Mouse (Mus musculus) forebrain, postnatal 0 days (tissue): ENCODE data around the gene Cd82. TPM values are rescaled to one million over a fixed set of nuclear protein-coding genes. Genes with fewer than 3 reads are reported as not detected.

Experiments used
- ATAC-seq: fragments of 200-750 bp; cut with Nextera tagmentation; 2 replicates; pipeline ENCODE4 v1.8.0; 2017; ENCODE audit warnings: mild to moderate bottlenecking, moderate library complexity
- DNase-seq: peaks from one replicate; pipeline ENCODE4 v3.0.0-alpha.2; 2015
- H3K27ac ChIP-seq: fragments of 300-500 bp; sonication (generic); 2 replicates; pipeline ENCODE4 v1.5.1; 2014; ENCODE audit warnings: low read depth, mild to moderate bottlenecking, antibody characterized with exemption, low read length, moderate library complexity, mixed read lengths
- H3K27me3 ChIP-seq: fragments of 300-500 bp; sonication (generic); 2 replicates; pipeline ENCODE4 v1.6.1; 2014; ENCODE audit warnings: mild to moderate bottlenecking, low read length, mixed read lengths; ENCODE audit not compliant: insufficient read depth
- H3K36me3 ChIP-seq: fragments of 300-500 bp; sonication (generic); 2 replicates; pipeline ENCODE4 v1.6.1; 2014; ENCODE audit warnings: mild to moderate bottlenecking, moderate library complexity; ENCODE audit not compliant: insufficient read depth
- H3K4me1 ChIP-seq: fragments of 300-500 bp; sonication (generic); 2 replicates; pipeline ENCODE4 v1.6.1; 2014; ENCODE audit warnings: antibody characterized with exemption; ENCODE audit not compliant: insufficient read depth
- H3K4me2 ChIP-seq: fragments of 300-500 bp; sonication (generic); 2 replicates; pipeline ENCODE4 v1.6.1; 2014; ENCODE audit warnings: low read depth, mild to moderate bottlenecking, moderate library complexity
- H3K4me3 ChIP-seq: fragments of 300-500 bp; sonication (generic); 2 replicates; pipeline ENCODE4 v1.5.1; 2014; ENCODE audit warnings: low read depth, low read length, mixed read lengths
- H3K9ac ChIP-seq: fragments of 300-500 bp; sonication (generic); 2 replicates; pipeline ENCODE4 v1.6.1; 2014; ENCODE audit warnings: mild to moderate bottlenecking
- H3K9me3 ChIP-seq: fragments of 300-500 bp; sonication (generic); 2 replicates; pipeline ENCODE4 v1.6.1; 2016; ENCODE audit warnings: low read length
- CTCF ChIP-seq: sonication (generic); IDR thresholded peaks from 2 replicates; pipeline ENCODE4 v1.5.1; 2016; ENCODE audit warnings: antibody characterized with exemption, control low read depth, low read depth
- WGBS: fragments of 180-500 bp; shearing (Covaris S2); extraction: QIAGEN DNeasy Blood & Tissue Kit; methylation state at CpG from one replicate; pipeline ENCODE4 v1.1.7; 2014; 5-methylcytosine and 5-hydroxymethylcytosine counted together
- polyA plus RNA-seq: library from polyadenylated mRNA; unstranded; fragments of >200 nt; fragmentation: Nextera tagmentation; extraction: Ambion mirVana; gene quantifications from 2 replicates; pipeline ENCODE4 v1.2.1, GENCODE M21; 2015
- total RNA-seq: library from RNA; depleted of rRNA; stranded (reverse); fragments of >200 nt; gene quantifications from 2 replicates; pipeline ENCODE4 v1.2.3, GENCODE M21; 2014

Gene Cd82
- total and polyA plus RNA-seq, 2 experiments from 2014 or later = 9.7 to 20.7 TPM

GRCm38 (mm10) chr2:93433543-93433942, 29.4 kb downstream of the Cd82 start:
- no peaks in the 10 kb centered on the region for H3K27me3 ChIP-seq
- no peak overlapping the region for H3K4me3 ChIP-seq
- TF ChIP-seq CTCF = no peak
- H3K9me3 ChIP-seq = no peaks in the 10 kb centered on the region
- H3K27ac ChIP-seq = no peak overlapping the region
- ATAC-seq (no peak), DNase-seq (no peak)
- H3K36me3 ChIP-seq = no peaks in the 10 kb centered on the region
- 71% methylated on average over 5 of the region's 5 CpGs for WGBS
- H3K9ac ChIP-seq = no peak overlapping the region
- H3K4me1 ChIP-seq = no peaks in the 10 kb centered on the region
- no peak overlapping the region for H3K4me2 ChIP-seq

GRCm38 (mm10) chr2:93432600-93433389, 30.1 kb downstream of the Cd82 start:
- Histone ChIP-seq H3K27ac (no peak overlapping the region), H3K4me1 (no peaks in the 10 kb centered on the region), H3K27me3 (no peaks in the 10 kb centered on the region), H3K9me3 (no peaks in the 10 kb centered on the region), H3K36me3 (no peaks in the 10 kb centered on the region), H3K4me2 (no peak overlapping the region), H3K4me3 (no peak overlapping the region), H3K9ac (no peak overlapping the region)
- no peak for ATAC-seq
- WGBS = 85% methylated on average over 6 of the region's 6 CpGs
- DNase-seq = no peak
- TF ChIP-seq CTCF = no peak

DNA sequence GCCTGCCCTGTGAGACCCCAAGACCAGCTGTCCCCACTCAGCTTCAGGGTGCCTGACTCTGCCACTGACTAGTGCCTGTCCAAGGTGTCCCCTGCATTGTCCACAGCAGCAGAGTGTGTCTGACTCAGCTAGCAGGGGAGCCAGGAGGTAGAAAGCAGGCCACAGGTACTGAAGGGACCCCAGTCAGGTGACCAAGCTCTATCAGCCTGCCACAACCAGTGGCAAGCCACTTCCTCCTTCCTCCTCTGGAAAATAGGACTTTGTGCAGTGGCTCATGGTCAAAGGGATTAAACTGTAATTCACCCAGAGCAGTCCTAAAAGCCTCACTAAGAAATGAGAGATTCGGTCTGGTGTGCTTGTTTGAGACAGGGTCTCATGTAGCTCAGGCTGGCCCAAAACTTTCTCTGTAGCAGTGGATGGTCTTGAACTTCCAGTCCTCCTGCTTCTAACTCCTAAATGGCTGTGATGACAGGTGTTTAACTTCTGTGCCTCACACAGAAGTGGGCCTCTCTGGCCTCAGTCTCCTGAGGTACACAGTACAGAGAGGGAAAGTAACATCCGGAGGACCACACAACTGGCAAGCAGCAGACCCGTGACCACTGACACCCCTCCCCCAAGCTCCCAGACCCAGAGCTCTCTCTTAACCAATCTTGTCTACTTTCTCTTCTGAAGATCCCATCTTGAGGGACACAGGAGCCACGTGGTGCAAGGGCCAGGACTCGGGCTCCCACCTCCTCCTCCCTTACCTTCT, 31.2 kb downstream of the Cd82 start:
- WGBS = 83% methylated on average over 5 of the region's 5 CpGs

DNA sequence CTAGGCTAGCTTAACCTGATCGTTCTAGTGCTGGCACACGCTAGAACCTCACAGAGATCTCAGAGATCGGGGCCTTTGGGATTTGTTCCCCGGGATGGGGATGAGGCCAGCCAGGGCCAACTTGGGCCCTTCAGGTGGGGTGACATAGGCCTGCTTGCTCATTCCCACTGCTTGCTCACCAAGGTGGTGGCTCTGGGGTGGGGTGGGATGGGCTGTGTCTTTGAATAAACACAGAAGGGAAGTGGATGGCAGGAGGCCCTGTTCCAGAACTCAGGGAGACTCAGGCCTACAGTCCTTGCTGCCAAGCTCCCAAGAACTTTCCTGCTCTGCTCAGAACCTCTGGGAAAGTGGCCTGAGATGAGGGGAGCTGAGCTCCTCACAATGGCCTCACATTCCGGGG, 31.9 kb downstream of the Cd82 start:
- no peaks in the 10 kb centered on the region for H3K4me1 ChIP-seq
- no peaks in the 10 kb centered on the region for H3K36me3 ChIP-seq
- no peaks in the 10 kb centered on the region for H3K27me3 ChIP-seq
- no peak for ATAC-seq
- WGBS = 78% methylated on average over 5 of the region's 5 CpGs
- no peak for DNase-seq
- H3K9ac ChIP-seq = no peak overlapping the region
- no peak overlapping the region for H3K4me3 ChIP-seq
- TF ChIP-seq CTCF = no peak
- no peak overlapping the region for H3K27ac ChIP-seq
- no peak overlapping the region for H3K4me2 ChIP-seq
- H3K9me3 ChIP-seq = no peaks in the 10 kb centered on the region

More for the DNA sequence above, 31.2 kb downstream of the Cd82 start:
- H3K9ac ChIP-seq = no peak overlapping the region
- H3K4me3 ChIP-seq = no peak overlapping the region
- ATAC-seq (no peak), DNase-seq (no peak)
- no peak for TF ChIP-seq CTCF
- H3K27ac ChIP-seq = no peak overlapping the region
- H3K9me3 ChIP-seq = no peaks in the 10 kb centered on the region
- H3K27me3 ChIP-seq = no peaks in the 10 kb centered on the region
- H3K4me1 ChIP-seq = no peaks in the 10 kb centered on the region
- H3K4me2 ChIP-seq = no peak overlapping the region
- H3K36me3 ChIP-seq = no peaks in the 10 kb centered on the region

GRCm38 (mm10) chr2:93428004-93428531, 34.9 kb downstream of the Cd82 start:
- TF ChIP-seq CTCF = no peak
- Histone ChIP-seq H3K9ac (no peak overlapping the region), H3K27ac (no peak overlapping the region), H3K4me3 (no peak overlapping the region), H3K9me3 (no peaks in the 10 kb centered on the region), H3K4me1 (no peaks in the 10 kb centered on the region), H3K36me3 (no peaks in the 10 kb centered on the region), H3K27me3 (no peaks in the 10 kb centered on the region), H3K4me2 (no peak overlapping the region)
- no peak for ATAC-seq
- DNase-seq = no peak
- WGBS = 76% methylated on average over 11 of the region's 11 CpGs

DNA sequence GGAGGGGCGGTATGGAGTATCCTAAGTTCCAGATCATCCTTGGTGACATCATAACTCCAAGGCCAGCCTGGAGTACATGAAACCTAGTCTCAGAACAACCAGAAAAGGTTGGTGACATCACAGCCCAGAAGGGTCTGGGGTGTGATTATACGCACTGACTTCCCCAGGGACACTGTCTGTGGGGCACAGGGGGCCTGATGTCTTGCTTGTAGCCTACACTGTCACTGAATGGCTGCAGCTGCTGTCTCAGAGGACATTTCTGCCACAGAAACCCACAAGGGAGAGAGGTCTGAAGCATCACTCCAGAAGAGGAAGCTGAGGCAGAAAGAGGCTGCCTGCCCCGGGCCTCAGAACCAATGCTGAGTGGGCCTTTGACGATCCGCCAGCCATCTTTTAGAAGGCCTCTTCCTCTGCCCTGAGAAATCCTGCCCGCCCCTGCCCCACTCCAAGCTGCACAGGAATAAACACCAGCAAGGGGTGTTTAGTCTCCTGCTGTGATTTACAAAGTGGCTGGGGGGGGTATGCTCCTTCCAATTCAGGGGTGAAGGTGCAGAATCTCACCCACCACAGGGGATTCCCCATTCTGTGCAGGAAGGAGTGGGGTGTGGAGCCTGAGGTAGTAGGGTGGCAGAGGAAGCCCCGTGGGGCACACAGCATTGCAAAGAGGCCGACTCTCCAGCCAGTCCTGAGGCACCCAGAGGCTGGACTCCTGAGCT, 35.8 kb downstream of the Cd82 start:
- Histone ChIP-seq H3K27me3 (no peaks in the 10 kb centered on the region), H3K4me3 (no peak overlapping the region), H3K9me3 (no peaks in the 10 kb centered on the region), H3K27ac (no peak overlapping the region), H3K4me2 (no peak overlapping the region), H3K4me1 (no peaks in the 10 kb centered on the region), H3K36me3 (no peaks in the 10 kb centered on the region), H3K9ac (no peak overlapping the region)
- DNase-seq (no peak), ATAC-seq (no peak)
- TF ChIP-seq CTCF = no peak
- WGBS = 59% methylated on average over 8 of the region's 8 CpGs
